Mouse (Mus musculus) lung, adult 18-20 months (tissue): ENCODE data around the gene Olfr867.

Source experiments
- DNase-seq, 2 experiments: peaks; one replicate each; pipeline ENCODE4 v3.0.0; 2022; ENCODE audit warnings: mixed read lengths in 2 of 2

Gene Olfr867

GRCm38 (mm10) chr9:20057462-20057861 lies at the start of gene Olfr867:
Gene Olfr867, minus strand, starts transcription at chr9:20057562.
- no peak for DNase-seq

GRCm38 (mm10) chr9:20098326-20098725 lies 41.0 kb upstream of the Olfr867 start, which contains the start of gene Olfr868:
Gene Olfr868, plus strand, starts transcription at chr9:20098626.
- no peak for DNase-seq

DNA sequence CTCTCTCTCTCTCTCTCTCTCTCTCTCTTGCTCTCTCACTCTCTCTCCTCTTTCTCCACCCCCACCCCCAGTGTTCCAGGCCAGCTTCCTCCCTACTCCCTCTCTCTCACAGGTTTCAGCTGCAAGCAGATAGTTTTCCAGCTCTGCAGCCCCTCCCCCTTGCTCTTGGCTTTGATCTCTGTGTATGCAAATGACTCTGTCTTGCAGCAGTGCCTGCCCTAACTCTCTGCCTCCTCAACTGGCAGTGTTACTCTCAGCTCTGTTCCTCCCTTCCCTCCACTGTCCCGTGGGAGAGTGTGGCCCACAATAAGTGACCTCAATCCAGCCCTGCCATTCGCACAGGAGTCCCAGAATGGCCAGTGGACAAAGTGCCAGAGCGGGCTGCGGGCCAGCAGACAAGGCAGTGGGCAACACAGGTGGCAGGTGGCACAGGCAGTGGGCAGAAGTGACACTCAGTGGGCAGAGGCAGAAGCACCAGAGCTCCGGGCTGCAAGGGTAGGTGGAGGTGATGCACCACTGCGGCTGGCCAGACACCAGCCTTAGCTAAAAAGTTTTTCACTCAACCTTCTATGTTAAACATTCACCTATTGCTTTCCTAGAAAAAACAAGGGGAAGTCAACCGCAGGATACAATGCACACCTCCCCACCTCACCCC lies 16.3 kb upstream of the Olfr867 start:
- DNase-seq = no peak

GRCm38 (mm10) chr9:20071291-20071690 lies 13.9 kb upstream of the Olfr867 start:
- no peak for DNase-seq

- DNase-seq = no peak
These were observed 12.9 kb upstream of the Olfr867 start for GRCm38 (mm10) chr9:20070236-20070635.

DNA sequence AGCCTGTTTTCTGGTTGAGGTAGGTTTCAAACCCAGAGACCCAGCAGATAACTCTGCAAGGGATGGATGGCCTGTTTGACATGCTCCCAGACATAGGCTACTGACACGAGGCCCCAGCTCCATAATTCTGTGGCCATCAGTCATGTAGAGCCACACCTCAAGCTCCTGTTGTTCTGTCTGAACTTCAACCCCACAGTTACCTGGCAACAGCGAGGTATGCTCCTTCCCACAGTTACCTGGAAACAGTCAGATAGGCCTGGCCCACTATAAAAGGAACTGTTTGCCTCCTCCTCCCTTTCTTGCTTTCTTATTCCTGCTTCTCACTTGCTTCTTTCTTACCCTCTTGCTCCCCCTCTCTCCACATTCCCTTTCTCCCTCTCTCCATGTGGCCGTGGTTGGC lies 9.4 kb downstream of the Olfr867 start:
- no peak for DNase-seq

DNA sequence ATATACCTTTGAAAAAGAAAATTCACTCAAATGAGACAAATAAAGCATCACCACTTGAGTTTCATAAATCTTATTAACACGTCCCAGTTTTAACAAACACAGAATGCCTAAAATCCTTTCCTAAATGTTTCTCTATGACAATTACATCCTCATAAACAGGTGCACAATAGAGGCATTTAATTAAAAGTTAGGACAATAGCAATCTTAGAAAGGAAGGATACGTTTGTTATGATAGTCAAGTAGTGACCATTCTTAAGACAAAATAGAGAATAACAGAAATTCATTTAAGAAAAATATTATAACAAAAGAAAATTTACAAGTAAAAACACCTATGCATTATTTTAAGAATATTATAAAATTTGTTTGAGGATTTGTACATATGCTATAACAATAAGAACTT lies 29.4 kb downstream of the Olfr867 start, which contains the start of gene Olfr866:
Gene Olfr866, minus strand, starts transcription at position 101 of the 400 bp plus-strand sequence.
- DNase-seq = no peak
